Mouse (Mus musculus): ENCODE results near the gene Utp15.

GRCm38 (mm10) chr13:98206546-98206870, 56.3 kb downstream of the Utp15 start:
- TF ChIP-seq CTCF (IDR thresholded peaks at IDR 0.05; ENCODE audit: low read depth, low read length) (no peak), POLR2A (IDR thresholded peaks at IDR 0.05; ENCODE audit: borderline replicate concordance, low read depth, low read length) (no peak)

All from bone marrow macrophage, adult 2 months (primary cell).